Mouse (Mus musculus): ENCODE data around the gene Lilra5.

DNA sequence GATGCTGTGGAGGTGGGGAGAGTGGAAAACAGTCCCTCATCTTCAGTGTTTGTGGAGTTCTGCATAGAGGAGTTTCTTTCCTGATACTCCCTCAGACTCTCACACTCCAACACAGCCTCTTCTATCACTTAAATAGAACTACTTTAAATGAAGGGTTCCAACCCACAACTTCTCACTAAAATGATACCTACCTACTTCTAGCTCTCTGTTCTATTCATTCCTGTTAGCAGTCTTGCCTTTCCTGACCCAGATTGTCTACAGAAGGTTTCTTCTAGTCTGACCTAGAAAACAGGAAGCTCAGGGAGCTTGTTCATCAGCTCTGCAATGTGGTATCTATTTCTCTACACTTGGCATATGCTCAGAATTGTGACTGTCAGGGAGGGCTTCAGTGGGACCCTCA, 2.0 kb upstream of the Lilra5 start:
- no peak for TF ChIP-seq POLR2A (IDR thresholded peaks at IDR 0.05; ENCODE audit: low read depth, low read length)
- no peak for TF ChIP-seq CTCF (IDR thresholded peaks at IDR 0.05; ENCODE audit: extremely low read depth, insufficient read length, insufficient replicate concordance, low read depth, low read length)

Measured in small intestine, adult 2 months (tissue).